Mouse (Mus musculus): ENCODE data around the gene Gpr142. TPM values are rescaled to one million over a fixed set of nuclear protein-coding genes. Genes with fewer than 3 reads are reported as not detected.

Gene Gpr142
- not detected in 2 replicates for polyA plus RNA-seq (2012; rRNA removed)

GRCm38 (mm10) chr11:114798624-114799023 lies at the start of gene Gpr142:
Gene Gpr142, plus strand, starts transcription at chr11:114798924.
- 94% methylated on average over 3 of the region's 3 CpGs for WGBS
- TF ChIP-seq POLR2A (IDR thresholded peaks at IDR 0.05; ENCODE audit: borderline replicate concordance, extremely low read depth, low read depth, low read length) (no peak), CTCF (IDR thresholded peaks at IDR 0.05; ENCODE audit: insufficient read depth, low read length) (no peak)
- H3K4me3 ChIP-seq (replicated peaks; ENCODE audit: extremely low read depth, low read depth, low read length), result no peak within 1 kb of the TSS
- no peaks in the 10 kb centered on the region for H3K4me1 ChIP-seq (ENCODE audit: control insufficient read depth, insufficient read depth, low read length)
- no peak for DNase-seq

GRCm38 (mm10) chr11:114764820-114765818 lies 33.6 kb upstream of the Gpr142 start, which contains the start of gene Kif19a:
Gene Kif19a, plus strand, starts transcription at chr11:114765388.
- peak; percentile 46 for DNase-seq
- peak within 1 kb of the TSS; percentile 62 for H3K4me3 ChIP-seq (replicated peaks; ENCODE audit: extremely low read depth, low read depth, low read length)
- peaks cover 6% of the 10 kb centered on the region; the same call in 1 of the 2 replicates for H3K4me1 ChIP-seq (ENCODE audit: control insufficient read depth, insufficient read depth, low read length)
- WGBS, result 4% methylated on average over 51 of the region's 51 CpGs
- TF ChIP-seq POLR2A (IDR thresholded peaks at IDR 0.05; ENCODE audit: borderline replicate concordance, extremely low read depth, low read depth, low read length), result peak; percentile 39; the same call in 1 of the 2 replicates
- no peak for TF ChIP-seq CTCF (IDR thresholded peaks at IDR 0.05; ENCODE audit: insufficient read depth, low read length)

GRCm38 (mm10) chr11:114769911-114770310 lies 28.8 kb upstream of the Gpr142 start:
- TF ChIP-seq POLR2A (IDR thresholded peaks at IDR 0.05; ENCODE audit: borderline replicate concordance, extremely low read depth, low read depth, low read length), result no peak
- no peak for TF ChIP-seq CTCF (IDR thresholded peaks at IDR 0.05; ENCODE audit: insufficient read depth, low read length)
- 54% methylated on average over 6 of the region's 6 CpGs for WGBS
- no peak for DNase-seq
- Histone ChIP-seq H3K4me1 (ENCODE audit: control insufficient read depth, insufficient read depth, low read length) (peaks cover 4% of the 10 kb centered on the region; the same call in 1 of the 2 replicates), H3K4me3 (replicated peaks; ENCODE audit: extremely low read depth, low read depth, low read length) (no peak overlapping the region)

GRCm38 (mm10) chr11:114771896-114772295 lies 26.8 kb upstream of the Gpr142 start:
- no peak overlapping the region for H3K4me3 ChIP-seq (replicated peaks; ENCODE audit: extremely low read depth, low read depth, low read length)
- TF ChIP-seq POLR2A (IDR thresholded peaks at IDR 0.05; ENCODE audit: borderline replicate concordance, extremely low read depth, low read depth, low read length), result no peak
- TF ChIP-seq CTCF (IDR thresholded peaks at IDR 0.05; ENCODE audit: insufficient read depth, low read length), result no peak

GRCm38 (mm10) chr11:114780076-114780475 lies 18.6 kb upstream of the Gpr142 start:
- Histone ChIP-seq H3K4me3 (replicated peaks; ENCODE audit: extremely low read depth, low read depth, low read length) (no peak overlapping the region), H3K4me1 (ENCODE audit: control insufficient read depth, insufficient read depth, low read length) (no peaks in the 10 kb centered on the region)
- WGBS, result 28% methylated on average over 9 of the region's 9 CpGs
- no peak for TF ChIP-seq CTCF (IDR thresholded peaks at IDR 0.05; ENCODE audit: insufficient read depth, low read length)
- no peak for TF ChIP-seq POLR2A (IDR thresholded peaks at IDR 0.05; ENCODE audit: borderline replicate concordance, extremely low read depth, low read depth, low read length)
- no peak for DNase-seq

More at GRCm38 (mm10) chr11:114771896-114772295, 26.8 kb upstream of the Gpr142 start:
- no peaks in the 10 kb centered on the region for H3K4me1 ChIP-seq (ENCODE audit: control insufficient read depth, insufficient read depth, low read length)
- 65% methylated on average over 2 of the region's 2 CpGs for WGBS
- no peak for DNase-seq

- 48% methylated on average over 10 of the region's 10 CpGs for WGBS
- no peak for TF ChIP-seq CTCF (IDR thresholded peaks at IDR 0.05; ENCODE audit: insufficient read depth, low read length)
- no peak for TF ChIP-seq POLR2A (IDR thresholded peaks at IDR 0.05; ENCODE audit: borderline replicate concordance, extremely low read depth, low read depth, low read length)
- H3K4me3 ChIP-seq (replicated peaks; ENCODE audit: extremely low read depth, low read depth, low read length), result no peak overlapping the region
- 0 out of 2 replicates have a peak, but pooled peaks cover 3% of the 10 kb centered on the region for H3K4me1 ChIP-seq (ENCODE audit: control insufficient read depth, insufficient read depth, low read length)
- no peak for DNase-seq
Observed at GRCm38 (mm10) chr11:114785892-114786291, 12.8 kb upstream of the Gpr142 start.

- no peak for DNase-seq
- Histone ChIP-seq H3K4me3 (replicated peaks; ENCODE audit: extremely low read depth, low read depth, low read length) (no peak overlapping the region), H3K4me1 (ENCODE audit: control insufficient read depth, insufficient read depth, low read length) (0 out of 2 replicates have a peak, but pooled peaks cover 3% of the 10 kb centered on the region)
- no peak for TF ChIP-seq POLR2A (IDR thresholded peaks at IDR 0.05; ENCODE audit: borderline replicate concordance, extremely low read depth, low read depth, low read length)
- TF ChIP-seq CTCF (IDR thresholded peaks at IDR 0.05; ENCODE audit: insufficient read depth, low read length), result no peak
- WGBS, result 2% methylated on average over 43 of the region's 43 CpGs
Observed at GRCm38 (mm10) chr11:114786326-114786725, 12.4 kb upstream of the Gpr142 start.

- 0 out of 2 replicates have a peak, but pooled peaks cover 3% of the 10 kb centered on the region for H3K4me1 ChIP-seq (ENCODE audit: control insufficient read depth, insufficient read depth, low read length)
- H3K4me3 ChIP-seq (replicated peaks; ENCODE audit: extremely low read depth, low read depth, low read length), result no peak overlapping the region
- TF ChIP-seq CTCF (IDR thresholded peaks at IDR 0.05; ENCODE audit: insufficient read depth, low read length) (no peak), POLR2A (IDR thresholded peaks at IDR 0.05; ENCODE audit: borderline replicate concordance, extremely low read depth, low read depth, low read length) (no peak)
- DNase-seq, result no peak
- 81% methylated on average over 3 of the region's 3 CpGs for WGBS
Observed at GRCm38 (mm10) chr11:114787611-114788010, 11.1 kb upstream of the Gpr142 start.

- 9% methylated on average over 30 of the region's 30 CpGs for WGBS
- DNase-seq, result peak; percentile 75
- no peak overlapping the region for H3K4me3 ChIP-seq (replicated peaks; ENCODE audit: extremely low read depth, low read depth, low read length)
- 0 out of 2 replicates have a peak, but pooled peaks cover 3% of the 10 kb centered on the region for H3K4me1 ChIP-seq (ENCODE audit: control insufficient read depth, insufficient read depth, low read length)
- TF ChIP-seq CTCF (IDR thresholded peaks at IDR 0.05; ENCODE audit: insufficient read depth, low read length) (peak; percentile 68), POLR2A (IDR thresholded peaks at IDR 0.05; ENCODE audit: borderline replicate concordance, extremely low read depth, low read depth, low read length) (no peak)
Observed at GRCm38 (mm10) chr11:114789061-114789714, 9.5 kb upstream of the Gpr142 start.
